ENCODE assay signal across 18 mouse cellular contexts in genomic region chr11:61284323-61284722, GRCm38 (mm10). TPM values are rescaled to one million over a fixed set of nuclear protein-coding genes. Genes with fewer than 3 reads are reported as not detected.
DNase-seq lines count a peak whose midpoint lies in the region; ATAC-seq lines count a peak whose summit lies in the region.
"Had no signal": no experiment of that assay in that cellular context is flagged by ENCODE, and none has a peak within 500 bp of the region (broad histone marks: within the 10 kb centered on the region; RNA-seq: fewer than 3 reads in every experiment).

No protein-coding gene starts in this region.

- H3K9ac ChIP-seq in limb, embryonic 12.5 days (replicated peaks) = no peak overlapping the region
- no peak overlapping the region for H3K9ac ChIP-seq in embryonic facial prominence, embryonic 15.5 days
- H3K9ac ChIP-seq: hindbrain, embryonic 13.5 days; midbrain, embryonic 12.5 days had no signal

- DNase-seq in adrenal gland, adult (ENCODE audit: inconsistent age in 2 of 2, low spot score in 1 of 2) = peak; percentile 11 to 51
- DNase-seq in adrenal gland, adult 18-20 months (ENCODE audit: low spot score in 2 of 2) = no peak
- DNase-seq in limb, embryonic 10.5 days (ENCODE audit: low spot score) = no peak
- peak; percentile 34 for DNase-seq in skeletal muscle tissue, adult 2 months (ENCODE audit: low read depth, low spot score)
- no peak for DNase-seq in left cerebral cortex, postnatal 4 days
- DNase-seq in heart, postnatal 4 days = no peak
- DNase-seq: cerebellum, adult 11-12 months; gastrocnemius, postnatal 36 days; liver; right cerebral cortex, postnatal 25 days; thymus, postnatal 14 days had no signal

- no peaks in the 10 kb centered on the region for H3K27me3 ChIP-seq in limb, embryonic 12.5 days
- no peaks in the 10 kb centered on the region for H3K27me3 ChIP-seq in limb, embryonic 10.5 days (ENCODE audit: low read depth, poor library complexity, severe bottlenecking)
- no peaks in the 10 kb centered on the region for H3K27me3 ChIP-seq in embryonic facial prominence, embryonic 15.5 days
- H3K27me3 ChIP-seq: hindbrain, embryonic 13.5 days; midbrain, embryonic 12.5 days had no signal

- ATAC-seq in limb, embryonic 12.5 days (ENCODE audit: insufficient number of reproducible peaks, insufficient read depth, low FRiP score, low TSS enrichment, low read depth) = no peak
- ATAC-seq in embryonic facial prominence, embryonic 15.5 days (ENCODE audit: insufficient number of reproducible peaks, low FRiP score, low TSS enrichment, low read depth) = peak; percentile 51; the same call in 1 of the 2 replicates
- ATAC-seq: intestine, postnatal 0 days had no signal

- peak overlapping the region; percentile 53 for H3K27ac ChIP-seq in limb, embryonic 12.5 days
- no peak overlapping the region for H3K27ac ChIP-seq in limb, embryonic 10.5 days
- H3K27ac ChIP-seq in embryonic facial prominence, embryonic 15.5 days (replicated peaks) = peak overlapping the region; percentile 51
- H3K27ac ChIP-seq: hindbrain, embryonic 13.5 days; midbrain, embryonic 12.5 days had no signal

- H3K9me3 ChIP-seq in limb, embryonic 12.5 days = no peaks in the 10 kb centered on the region; the same call in 1 of the 2 replicates
- H3K9me3 ChIP-seq in limb, embryonic 10.5 days (replicated peaks) = no peaks in the 10 kb centered on the region
- H3K9me3 ChIP-seq in embryonic facial prominence, embryonic 15.5 days (replicated peaks) = no peaks in the 10 kb centered on the region
- H3K9me3 ChIP-seq: hindbrain, embryonic 13.5 days; midbrain, embryonic 12.5 days had no signal

- peaks cover 9% of the 10 kb centered on the region for H3K4me1 ChIP-seq in limb, embryonic 12.5 days (replicated peaks)
- H3K4me1 ChIP-seq in limb, embryonic 10.5 days = peaks cover 3% of the 10 kb centered on the region; the same call in 1 of the 2 replicates
- H3K4me1 ChIP-seq in embryonic facial prominence, embryonic 15.5 days = 0 out of 2 replicates have a peak, but pooled peaks cover 5% of the 10 kb centered on the region
- H3K4me1 ChIP-seq: hindbrain, embryonic 13.5 days; midbrain, embryonic 12.5 days had no signal

- H3K4me3 ChIP-seq in limb, embryonic 12.5 days (replicated peaks) = no peak overlapping the region
- H3K4me3 ChIP-seq in limb, embryonic 10.5 days = no peak overlapping the region
- H3K4me3 ChIP-seq in embryonic facial prominence, embryonic 15.5 days (replicated peaks) = no peak overlapping the region
- H3K4me3 ChIP-seq: hindbrain, embryonic 13.5 days; midbrain, embryonic 12.5 days; myocyte had no signal

- H3K36me3 ChIP-seq in limb, embryonic 12.5 days = no peaks in the 10 kb centered on the region
- H3K36me3 ChIP-seq in limb, embryonic 10.5 days = no peaks in the 10 kb centered on the region
- H3K36me3 ChIP-seq in embryonic facial prominence, embryonic 15.5 days = no peaks in the 10 kb centered on the region
- H3K36me3 ChIP-seq: hindbrain, embryonic 13.5 days; midbrain, embryonic 12.5 days had no signal

- intact Hi-C loops in left cerebral cortex, postnatal 4 days (cut with DNase I) = no loop called here

- H3K4me2 ChIP-seq in limb, embryonic 12.5 days = no peak overlapping the region
- H3K4me2 ChIP-seq in embryonic facial prominence, embryonic 15.5 days (replicated peaks) = no peak overlapping the region
- H3K4me2 ChIP-seq: hindbrain, embryonic 13.5 days; midbrain, embryonic 12.5 days had no signal

- 39% methylated on average over 6 of the region's 6 CpGs for WGBS in limb, embryonic 12.5 days
- 79% methylated on average over 6 of the region's 6 CpGs for WGBS in limb, embryonic 10.5 days
- 23% methylated on average over 6 of the region's 6 CpGs for WGBS in embryonic facial prominence, embryonic 15.5 days

RNA-seq across cellular contexts. Expression of gene Aldh3a2, which starts 17.1 kb away (rescaled TPM):
- total RNA-seq in adrenal gland, adult 18-20 months (2021) = 10 to 100 TPM; 41.6 to 59.9 TPM
- 20.4 and 24.3 TPM in 2 replicates for polyA plus RNA-seq in limb, embryonic 12.5 days (2016; fragmentation: Nextera tagmentation; extraction: Ambion mirVana)
- 12.7 and 15.1 TPM in 2 replicates for polyA plus RNA-seq in limb, embryonic 10.5 days (2016; fragmentation: Nextera tagmentation; extraction: Ambion mirVana)
- 30.4 and 32.0 TPM in 2 replicates for polyA plus RNA-seq in embryonic facial prominence, embryonic 15.5 days (2015; fragmentation: Nextera tagmentation; extraction: Ambion mirVana)
- total RNA-seq in left cerebral cortex, postnatal 4 days (2021) = 10 to 100 TPM; 40.0 to 42.3 TPM
- 10 to 100 TPM; 43.4 to 43.6 TPM for total RNA-seq in heart, postnatal 4 days (2021)

RNA-seq across cellular contexts. Expression of gene Slc47a2, which starts 58.3 kb away (rescaled TPM):
- total RNA-seq in adrenal gland, adult 18-20 months (2021) = not detected
- polyA plus RNA-seq in limb, embryonic 12.5 days (2016; fragmentation: Nextera tagmentation; extraction: Ambion mirVana) = not detected in 2 replicates
- polyA plus RNA-seq in limb, embryonic 10.5 days (2016; fragmentation: Nextera tagmentation; extraction: Ambion mirVana) = not detected in 2 replicates
- polyA plus RNA-seq in embryonic facial prominence, embryonic 15.5 days (2015; fragmentation: Nextera tagmentation; extraction: Ambion mirVana) = 0.20 and 0.51 TPM in 2 replicates
- under 1 TPM; 0.20 to 0.28 TPM for total RNA-seq in left cerebral cortex, postnatal 4 days (2021)
- under 1 TPM; 0.11 to 0.12 TPM for total RNA-seq in heart, postnatal 4 days (2021)
- total RNA-seq: gastrocnemius, postnatal 36 days; layer of hippocampus, postnatal 25 days had no signal
- polyA plus RNA-seq: intestine, postnatal 0 days; midbrain, embryonic 12.5 days had no signal

Comparison
In these comparisons a context has a peak if more than half of its experiments do, and no peak if none do; other contexts are left out.
1. DNase-seq: peak in adrenal gland, adult (2 of 2) and skeletal muscle tissue, adult 2 months (single experiment); none in adrenal gland, adult 18-20 months (0 of 2), limb, embryonic 10.5 days (single experiment), left cerebral cortex, postnatal 4 days (single experiment) and heart, postnatal 4 days (single experiment).